Mouse (Mus musculus) neural tube, embryonic 15.5 days (tissue): ENCODE results near the gene Cnot4. TPM values are rescaled to one million over a fixed set of nuclear protein-coding genes. Genes with fewer than 3 reads are reported as not detected.

ENCODE experiments used
- ATAC-seq: fragments of 200-750 bp; cut with Nextera tagmentation; 2 replicates; pipeline ENCODE4 v1.8.0; 2017; ENCODE audit warnings: mild to moderate bottlenecking, moderate TSS enrichment, moderate library complexity; ENCODE audit not compliant: low FRiP score
- H3K27ac ChIP-seq: fragments of 300-500 bp; sonication (generic); replicated peaks from 2 replicates; pipeline ENCODE4 v1.5.1; 2015; ENCODE audit warnings: mild to moderate bottlenecking, inconsistent platforms
- H3K27me3 ChIP-seq: fragments of 300-500 bp; sonication (generic); replicated peaks from 2 replicates; pipeline ENCODE4 v1.6.1; 2015; ENCODE audit warnings: inconsistent platforms
- H3K36me3 ChIP-seq: fragments of 300-500 bp; sonication (generic); 2 replicates; pipeline ENCODE4 v1.6.1; 2015; ENCODE audit warnings: inconsistent platforms
- H3K4me1 ChIP-seq: fragments of 300-500 bp; sonication (generic); 2 replicates; pipeline ENCODE4 v1.6.1; 2015; ENCODE audit warnings: inconsistent platforms
- H3K4me2 ChIP-seq: fragments of 300-500 bp; sonication (generic); 2 replicates; pipeline ENCODE4 v1.6.1; 2015; ENCODE audit warnings: inconsistent platforms, mild to moderate bottlenecking, moderate library complexity
- H3K4me3 ChIP-seq: fragments of 300-500 bp; sonication (generic); replicated peaks from 2 replicates; pipeline ENCODE4 v1.5.1; 2015; ENCODE audit warnings: mild to moderate bottlenecking, inconsistent platforms
- H3K9ac ChIP-seq: fragments of 300-500 bp; sonication (generic); replicated peaks from 2 replicates; pipeline ENCODE4 v1.6.1; 2015; ENCODE audit warnings: mild to moderate bottlenecking, inconsistent platforms
- H3K9me3 ChIP-seq: fragments of 300-500 bp; sonication (generic); replicated peaks from 2 replicates; pipeline ENCODE4 v1.6.1; 2016; ENCODE audit warnings: inconsistent platforms
- WGBS: fragments of 180-500 bp; shearing (Covaris S2); methylation state at CpG from one replicate; pipeline ENCODE4 v1.1.7; 2015; ENCODE audit warnings: mixed read lengths; 5-methylcytosine and 5-hydroxymethylcytosine counted together
- polyA plus RNA-seq: library from polyadenylated mRNA; unstranded; fragments of >200 nt; fragmentation: Nextera tagmentation; extraction: Ambion mirVana; gene quantifications from 2 replicates; pipeline ENCODE4 v1.2.1, GENCODE M21; 2015

Gene Cnot4
- polyA plus RNA-seq, 1 experiment from 2014 or later: 34.7 TPM

DNA sequence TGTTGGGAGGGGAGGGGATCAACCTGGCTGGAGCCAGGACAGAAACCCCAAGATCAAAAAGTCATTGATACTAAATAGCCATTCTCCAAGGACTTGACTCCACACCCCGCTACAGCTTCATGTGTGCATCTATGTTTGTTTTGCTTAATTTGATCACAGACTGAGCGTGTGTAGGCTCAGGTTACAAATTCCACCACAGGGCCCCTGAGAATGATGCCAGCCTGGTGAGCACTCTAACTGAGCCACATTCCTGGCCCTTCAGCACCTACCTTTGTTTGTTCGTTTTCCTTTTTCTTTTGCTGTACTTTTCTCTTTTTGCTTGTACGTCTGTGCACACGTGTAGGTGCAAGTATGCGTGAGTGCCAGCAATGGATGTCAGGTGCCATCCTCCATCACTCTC, 144.3 kb downstream of the Cnot4 start:
- no peak for ATAC-seq
- Histone ChIP-seq H3K27me3 (no peaks in the 10 kb centered on the region), H3K4me2 (no peak overlapping the region), H3K36me3 (no peaks in the 10 kb centered on the region), H3K9ac (no peak overlapping the region), H3K9me3 (no peaks in the 10 kb centered on the region), H3K4me1 (peaks cover 11% of the 10 kb centered on the region), H3K4me3 (no peak overlapping the region), H3K27ac (no peak overlapping the region)
- 77% methylated on average over 6 of the region's 6 CpGs for WGBS

DNA sequence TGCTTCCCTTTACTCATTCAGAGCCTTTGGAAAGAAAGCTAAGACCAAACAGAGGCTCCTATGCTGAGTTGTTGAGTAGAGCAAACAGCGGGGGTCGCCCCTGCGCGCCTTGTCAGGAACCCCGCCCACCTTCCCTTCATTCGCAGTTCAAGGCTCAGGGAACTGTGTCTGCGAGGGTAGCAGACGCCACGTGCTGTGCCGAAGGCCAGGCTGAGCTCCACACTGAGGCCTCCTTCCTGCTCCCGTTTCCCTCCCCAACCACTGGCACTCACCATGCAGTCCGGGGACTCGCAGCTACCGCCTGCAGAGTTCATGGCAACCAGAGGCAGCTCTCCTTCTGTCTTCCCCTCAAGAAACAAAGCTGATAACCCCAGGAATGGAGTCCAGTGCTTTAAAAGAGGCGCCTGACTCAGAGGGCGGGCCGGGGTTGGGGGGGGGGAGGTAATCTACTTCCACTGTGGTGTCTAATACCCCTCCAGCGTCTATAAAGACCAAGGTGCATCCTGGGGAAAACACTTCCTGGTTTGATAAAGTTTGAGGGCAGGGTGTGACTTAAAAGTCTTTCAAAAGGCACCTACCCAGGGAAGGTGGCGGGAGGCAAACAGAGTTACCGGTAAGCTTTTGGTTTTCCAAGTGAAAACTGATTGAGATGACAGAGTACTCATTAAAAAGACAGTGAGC, 145.3 kb downstream of the Cnot4 start, which contains the start of gene Slc23a4:
Gene Slc23a4 (minus strand): TSS at position 324 of the 681 bp plus-strand sequence.
- Histone ChIP-seq H3K36me3 (no peaks in the 10 kb centered on the region), H3K27me3 (no peaks in the 10 kb centered on the region), H3K4me3 (no peak within 1 kb of the TSS), H3K27ac (no peak within 1 kb of the TSS), H3K4me2 (peak within 1 kb of the TSS; percentile 40), H3K4me1 (peaks cover 11% of the 10 kb centered on the region), H3K9ac (no peak within 1 kb of the TSS), H3K9me3 (no peaks in the 10 kb centered on the region)
- WGBS: 9% methylated on average over 20 of the region's 20 CpGs
- ATAC-seq: no peak

DNA sequence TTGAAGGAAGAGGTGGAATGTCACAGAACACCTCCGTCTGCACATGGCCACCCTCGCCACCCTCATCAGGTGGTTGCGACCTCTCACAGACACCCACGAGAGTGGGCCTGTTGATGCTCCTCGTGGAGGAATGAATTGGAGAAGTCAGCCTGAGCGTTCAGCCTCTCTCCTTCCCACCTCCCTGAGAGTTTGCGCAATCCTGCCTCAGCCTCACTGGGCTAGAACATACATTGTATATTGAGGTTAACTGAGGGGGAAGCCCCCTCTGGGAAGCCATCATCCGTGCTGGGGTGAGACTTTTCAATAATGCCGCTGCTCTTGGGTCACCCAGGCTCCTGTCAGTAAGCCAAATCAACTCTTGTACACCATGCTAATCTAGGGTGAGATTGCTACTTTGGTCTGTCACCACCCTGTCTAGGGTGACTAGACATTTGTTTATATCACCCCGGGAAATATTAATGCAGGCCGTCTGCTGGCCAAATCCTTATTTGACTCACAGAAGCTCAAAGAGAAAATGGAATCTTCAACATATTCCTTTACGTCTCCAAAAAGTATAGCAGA, 146.4 kb downstream of the Cnot4 start:
- no peak for ATAC-seq
- H3K4me3 ChIP-seq: no peak overlapping the region
- peaks cover 11% of the 10 kb centered on the region for H3K4me1 ChIP-seq
- H3K27ac ChIP-seq: no peak overlapping the region
- H3K4me2 ChIP-seq: no peak overlapping the region
- no peak overlapping the region for H3K9ac ChIP-seq
- H3K9me3 ChIP-seq: no peaks in the 10 kb centered on the region
- H3K36me3 ChIP-seq: no peaks in the 10 kb centered on the region
- WGBS: 95% methylated on average over 12 of the region's 12 CpGs
- H3K27me3 ChIP-seq: no peaks in the 10 kb centered on the region

GRCm38 (mm10) chr6:34980661-34981060, 152.9 kb downstream of the Cnot4 start:
- Histone ChIP-seq H3K27me3 (no peaks in the 10 kb centered on the region), H3K4me1 (no peaks in the 10 kb centered on the region), H3K9me3 (no peaks in the 10 kb centered on the region), H3K27ac (no peak overlapping the region), H3K36me3 (no peaks in the 10 kb centered on the region), H3K4me3 (no peak overlapping the region), H3K4me2 (no peak overlapping the region), H3K9ac (no peak overlapping the region)
- ATAC-seq: no peak
- 67% methylated on average over 9 of the region's 9 CpGs for WGBS

DNA sequence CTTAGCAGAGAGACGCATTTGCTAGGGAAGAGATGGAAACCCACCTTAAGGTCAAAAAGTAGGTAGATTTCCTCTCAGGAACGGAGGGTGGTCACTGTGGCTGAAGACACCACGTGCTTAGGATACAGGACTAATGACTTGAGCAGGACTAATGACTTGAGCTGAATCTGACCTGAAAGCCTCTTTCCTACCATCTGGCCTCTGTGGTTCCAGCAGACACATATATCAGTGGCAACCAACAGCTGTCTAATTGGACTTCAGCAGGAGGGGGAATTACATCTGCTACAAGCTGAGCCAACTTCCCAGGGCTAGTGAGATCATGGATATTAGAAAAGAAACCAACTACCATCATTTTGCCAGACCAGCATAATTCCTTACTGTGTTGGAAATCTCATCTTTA, 154.2 kb downstream of the Cnot4 start:
- H3K4me2 ChIP-seq: no peak overlapping the region
- H3K36me3 ChIP-seq: no peaks in the 10 kb centered on the region
- no peak overlapping the region for H3K9ac ChIP-seq
- no peak overlapping the region for H3K27ac ChIP-seq
- 84% methylated on average over 3 of the region's 3 CpGs for WGBS
- no peaks in the 10 kb centered on the region for H3K27me3 ChIP-seq
- no peaks in the 10 kb centered on the region for H3K4me1 ChIP-seq
- no peaks in the 10 kb centered on the region for H3K9me3 ChIP-seq
- H3K4me3 ChIP-seq: no peak overlapping the region
- ATAC-seq: no peak

Other genes starting within 250 kb of the Cnot4 start
- gene Wdr91, start 222.8 kb downstream of the Cnot4 start, polyA plus RNA-seq: 13.4 and 15.1 TPM in 2 replicates
- not detected in 2 replicates for gene Stra8, start 213.6 kb downstream of the Cnot4 start, polyA plus RNA-seq
- 0.42 and 2.1 TPM in 2 replicates for gene Slc23a4, start 145.3 kb downstream of the Cnot4 start, polyA plus RNA-seq
- gene Nup205, start 43.7 kb upstream of the Cnot4 start, polyA plus RNA-seq: 17.8 and 20.7 TPM in 2 replicates
- 1.3 and 2.3 TPM in 2 replicates for gene Slc13a4, start 174.4 kb upstream of the Cnot4 start, polyA plus RNA-seq
- gene Fam180a, start 192.4 kb upstream of the Cnot4 start, polyA plus RNA-seq: 0.59 and 1.6 TPM in 2 replicates